Mouse (Mus musculus) hindbrain, embryonic 13.5 days (tissue): ENCODE data around the gene 4930486L24Rik. TPM values are rescaled to one million over a fixed set of nuclear protein-coding genes. Genes with fewer than 3 reads are reported as not detected.

Source experiments
- ATAC-seq: fragments of 200-750 bp; cut with Nextera tagmentation; 2 replicates; pipeline ENCODE4 v1.8.0; 2017; ENCODE audit warnings: moderate TSS enrichment; ENCODE audit not compliant: low FRiP score
- H3K27ac ChIP-seq: fragments of 300-500 bp; sonication (generic); 2 replicates; pipeline ENCODE4 v1.5.1; 2015; ENCODE audit warnings: inconsistent platforms, mild to moderate bottlenecking, moderate library complexity
- H3K27me3 ChIP-seq: fragments of 300-500 bp; sonication (generic); 2 replicates; pipeline ENCODE4 v1.6.1; 2015; ENCODE audit warnings: mild to moderate bottlenecking, inconsistent platforms
- H3K36me3 ChIP-seq: fragments of 300-500 bp; sonication (generic); 2 replicates; pipeline ENCODE4 v1.6.1; 2015; ENCODE audit warnings: mild to moderate bottlenecking, inconsistent platforms
- H3K4me1 ChIP-seq: fragments of 300-500 bp; sonication (generic); replicated peaks from 2 replicates; pipeline ENCODE4 v1.6.1; 2015; ENCODE audit warnings: inconsistent platforms
- H3K4me2 ChIP-seq: fragments of 300-500 bp; sonication (generic); 2 replicates; pipeline ENCODE4 v1.6.1; 2015; ENCODE audit warnings: inconsistent platforms, mild to moderate bottlenecking, moderate library complexity
- H3K4me3 ChIP-seq: fragments of 300-500 bp; sonication (generic); 2 replicates; pipeline ENCODE4 v1.5.1; 2015; ENCODE audit warnings: mild to moderate bottlenecking, inconsistent platforms
- H3K9ac ChIP-seq: fragments of 300-500 bp; sonication (generic); 2 replicates; pipeline ENCODE4 v1.6.1; 2015; ENCODE audit warnings: mild to moderate bottlenecking, inconsistent platforms
- H3K9me3 ChIP-seq: fragments of 300-500 bp; sonication (generic); 2 replicates; pipeline ENCODE4 v1.6.1; 2016; ENCODE audit warnings: inconsistent platforms
- WGBS: fragments of 180-500 bp; shearing (Covaris S2); methylation state at CpG from one replicate; pipeline ENCODE4 v1.1.7; 2015; 5-methylcytosine and 5-hydroxymethylcytosine counted together
- polyA plus RNA-seq: library from polyadenylated mRNA; unstranded; fragments of >200 nt; fragmentation: Nextera tagmentation; extraction: Ambion mirVana; gene quantifications from 2 replicates; pipeline ENCODE4 v1.2.1, GENCODE M21; 2015

4930486L24Rik gene
- polyA plus RNA-seq, 1 experiment from 2014 or later, result not detected

- H3K4me2 ChIP-seq, result no peak overlapping the region
- no peaks in the 10 kb centered on the region for H3K27me3 ChIP-seq
- H3K4me1 ChIP-seq, result no peaks in the 10 kb centered on the region
- H3K9ac ChIP-seq, result no peak overlapping the region
- H3K9me3 ChIP-seq, result no peaks in the 10 kb centered on the region
- H3K4me3 ChIP-seq, result no peak overlapping the region
- no peak overlapping the region for H3K27ac ChIP-seq
- H3K36me3 ChIP-seq, result no peaks in the 10 kb centered on the region
- WGBS, result 15% methylated on average over 7 of the region's 7 CpGs
- no peak for ATAC-seq
Measured at GRCm38 (mm10) chr13:60819469-60819868, 44.8 kb downstream of the 4930486L24Rik start.

DNA sequence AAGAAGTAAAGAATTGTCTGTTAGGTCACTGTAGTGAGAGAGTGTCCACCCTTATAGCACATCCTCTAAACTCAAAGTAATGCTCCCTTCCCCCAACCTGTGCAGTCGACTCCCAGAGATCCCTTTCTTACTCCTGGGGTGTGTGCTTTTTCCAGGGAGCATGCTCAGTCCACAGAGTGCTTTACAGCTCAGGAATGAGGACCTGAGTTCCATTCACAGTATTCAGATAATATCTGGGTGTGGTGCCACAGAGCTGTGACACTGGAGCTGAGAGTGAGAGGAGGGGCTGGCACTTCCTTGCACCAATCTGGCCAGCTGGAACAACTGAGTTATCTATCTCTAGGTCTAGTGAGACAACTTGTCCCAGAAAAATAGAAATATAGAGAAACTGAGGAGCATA, 50.6 kb downstream of the 4930486L24Rik start:
- no peak for ATAC-seq
- H3K9ac ChIP-seq, result no peak overlapping the region
- H3K36me3 ChIP-seq, result no peaks in the 10 kb centered on the region
- no peaks in the 10 kb centered on the region for H3K4me1 ChIP-seq
- H3K27ac ChIP-seq, result no peak overlapping the region
- no peaks in the 10 kb centered on the region for H3K9me3 ChIP-seq
- no peak overlapping the region for H3K4me2 ChIP-seq
- no peak overlapping the region for H3K4me3 ChIP-seq
- 93% methylated on average over 1 of the region's 1 CpGs for WGBS
- H3K27me3 ChIP-seq, result no peaks in the 10 kb centered on the region

- Histone ChIP-seq H3K36me3 (no peaks in the 10 kb centered on the region), H3K9me3 (no peaks in the 10 kb centered on the region), H3K27ac (no peak overlapping the region), H3K4me1 (no peaks in the 10 kb centered on the region), H3K9ac (no peak overlapping the region), H3K27me3 (no peaks in the 10 kb centered on the region), H3K4me2 (no peak overlapping the region), H3K4me3 (no peak overlapping the region)
- 92% methylated on average over 6 of the region's 6 CpGs for WGBS
- no peak for ATAC-seq
Measured at GRCm38 (mm10) chr13:60812768-60813167, 51.5 kb downstream of the 4930486L24Rik start.

- H3K27me3 ChIP-seq, result no peaks in the 10 kb centered on the region
- no peaks in the 10 kb centered on the region for H3K9me3 ChIP-seq
- no peak for ATAC-seq
- no peak overlapping the region for H3K9ac ChIP-seq
- no peak overlapping the region for H3K27ac ChIP-seq
- H3K36me3 ChIP-seq, result no peaks in the 10 kb centered on the region
- H3K4me2 ChIP-seq, result no peak overlapping the region
- no peaks in the 10 kb centered on the region for H3K4me1 ChIP-seq
- 84% methylated on average over 2 of the region's 2 CpGs for WGBS
- H3K4me3 ChIP-seq, result no peak overlapping the region
Measured at GRCm38 (mm10) chr13:60809690-60810089, 54.6 kb downstream of the 4930486L24Rik start.

GRCm38 (mm10) chr13:60802749-60803148, 61.5 kb downstream of the 4930486L24Rik start, which contains the start of gene Ctsll3:
Ctsll3 (minus strand) TSS chr13:60802849.
- Histone ChIP-seq H3K4me2 (no peak within 1 kb of the TSS), H3K9me3 (no peaks in the 10 kb centered on the region), H3K9ac (no peak within 1 kb of the TSS), H3K4me1 (no peaks in the 10 kb centered on the region), H3K27ac (no peak within 1 kb of the TSS), H3K4me3 (no peak within 1 kb of the TSS), H3K27me3 (no peaks in the 10 kb centered on the region), H3K36me3 (no peaks in the 10 kb centered on the region)
- no peak for ATAC-seq
- WGBS, result 71% methylated on average over 1 of the region's 1 CpGs

Other genes starting within 250 kb of the 4930486L24Rik start
- not detected in 2 replicates for gene BC051665, start 78.1 kb downstream of the 4930486L24Rik start, polyA plus RNA-seq
- gene Ctsll3, start 61.6 kb downstream of the 4930486L24Rik start, polyA plus RNA-seq, result not detected in 2 replicates
- 0.18 and 0.39 TPM in 2 replicates for gene Gm49392, start 32.4 kb upstream of the 4930486L24Rik start, polyA plus RNA-seq
- 1.7 and 2.5 TPM in 2 replicates for gene Ctla2b, start 33.0 kb upstream of the 4930486L24Rik start, polyA plus RNA-seq
- not detected in 2 replicates for gene Tpbpb, start 40.4 kb upstream of the 4930486L24Rik start, polyA plus RNA-seq
- not detected in 2 replicates for gene Gm49393, start 71.1 kb upstream of the 4930486L24Rik start, polyA plus RNA-seq
- 0.28 and 1.1 TPM in 2 replicates for gene Gm49391, start 72.1 kb upstream of the 4930486L24Rik start, polyA plus RNA-seq
- 14.1 and 17.5 TPM in 2 replicates for gene Ctla2a, start 72.2 kb upstream of the 4930486L24Rik start, polyA plus RNA-seq
- gene Tpbpa, start 77.5 kb upstream of the 4930486L24Rik start, polyA plus RNA-seq, result not detected in 2 replicates
- gene Ctsj, start 141.5 kb upstream of the 4930486L24Rik start, polyA plus RNA-seq, result not detected in 2 replicates
- gene Ctsq, start 176.2 kb upstream of the 4930486L24Rik start, polyA plus RNA-seq, result not detected in 2 replicates